Mouse (Mus musculus): ENCODE measurements around the gene Flg2.

Gene Flg2

DNA sequence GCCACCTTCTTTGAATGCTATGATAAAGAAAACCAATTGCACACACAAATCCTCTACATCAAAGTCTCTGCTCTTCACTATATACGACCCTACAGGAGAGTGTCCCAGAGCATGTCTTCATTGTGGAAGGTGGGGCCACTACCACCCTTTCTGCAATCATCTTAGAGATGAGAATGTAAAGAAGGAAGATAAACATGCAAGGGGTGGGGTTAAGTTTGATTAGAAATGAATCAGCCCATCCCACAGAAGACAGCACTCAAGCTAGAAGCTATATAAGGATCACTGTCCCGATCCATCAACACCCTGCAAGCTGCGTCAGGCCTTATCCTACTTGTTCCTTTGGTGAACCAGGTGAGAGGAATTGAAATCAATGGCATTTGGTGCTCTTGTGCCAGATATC is at the start of gene Flg2:
Flg2 (plus strand) TSS at position 301 of the 400 bp plus-strand sequence.
- DNase-seq, result no peak

DNA sequence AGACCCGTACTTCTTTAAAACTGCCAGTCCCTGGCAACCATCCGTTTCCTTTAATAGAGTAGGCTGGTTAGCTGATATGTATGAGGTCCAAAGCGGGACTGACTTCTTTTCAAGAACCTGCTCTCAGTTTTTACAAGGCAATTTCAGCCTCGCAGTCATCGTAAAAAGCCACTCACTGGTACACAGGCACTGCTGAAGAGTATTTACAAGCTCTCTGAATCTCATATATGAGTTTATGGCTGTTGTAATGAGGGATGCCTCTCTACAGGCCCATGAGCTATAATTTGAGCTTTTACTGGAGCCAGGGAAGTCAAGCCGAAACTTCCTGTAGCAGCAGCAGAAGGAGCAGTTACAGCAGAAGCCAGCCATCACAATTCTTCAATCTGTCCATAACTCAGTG is 34.6 kb upstream of the Flg2 start:
- no peak for DNase-seq

DNA sequence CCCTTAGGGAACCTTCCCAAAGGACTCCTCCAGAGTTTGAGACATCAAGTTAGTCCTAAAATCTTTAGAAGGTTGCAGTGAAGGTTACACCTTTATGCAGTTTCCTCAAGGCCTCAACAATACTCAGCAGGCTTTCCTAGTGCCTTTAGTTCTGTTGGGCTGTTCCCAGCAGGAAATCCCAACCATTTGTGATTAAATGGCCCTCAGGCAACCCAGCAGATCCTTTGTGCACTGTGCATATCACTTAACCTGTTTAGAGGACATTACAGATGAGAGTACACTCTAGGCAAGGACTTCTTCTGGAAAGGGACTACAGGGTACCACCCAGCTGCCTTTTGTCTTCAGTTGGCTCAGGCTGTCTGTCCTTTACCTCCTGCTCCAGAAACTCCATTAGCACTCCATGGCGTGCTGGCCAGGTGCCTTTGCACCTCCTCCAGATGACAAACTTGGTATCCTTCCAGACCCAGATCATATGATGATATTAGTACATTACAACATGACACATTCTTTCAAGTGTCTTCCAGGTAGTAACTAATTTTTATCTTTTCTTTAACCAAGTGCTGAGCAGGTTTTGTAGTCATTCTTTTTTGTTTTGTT is 34.0 kb upstream of the Flg2 start:
- DNase-seq, result no peak

DNA sequence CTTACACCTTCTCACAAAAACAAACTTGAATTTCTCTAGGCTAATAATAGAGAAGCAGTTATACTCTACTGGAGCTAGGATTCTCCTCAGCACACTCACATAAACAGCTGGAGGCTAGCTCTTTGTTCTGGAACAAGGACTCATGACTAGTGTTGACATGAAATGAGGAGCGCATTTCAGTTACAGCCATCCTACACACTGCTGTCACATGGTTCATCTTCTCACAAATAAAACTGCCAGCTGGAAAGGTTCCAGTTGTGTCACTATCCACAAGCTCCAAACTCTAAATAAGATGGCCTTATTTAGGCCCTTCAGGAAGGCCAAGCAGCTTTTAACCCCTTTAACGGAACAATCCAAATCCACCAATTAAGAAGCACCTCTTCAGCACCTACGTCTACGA is 16.2 kb upstream of the Flg2 start:
- no peak for DNase-seq

GRCm38 (mm10) chr3:93201955-93202354 is 4.9 kb downstream of the Flg2 start:
- no peak for DNase-seq

DNA sequence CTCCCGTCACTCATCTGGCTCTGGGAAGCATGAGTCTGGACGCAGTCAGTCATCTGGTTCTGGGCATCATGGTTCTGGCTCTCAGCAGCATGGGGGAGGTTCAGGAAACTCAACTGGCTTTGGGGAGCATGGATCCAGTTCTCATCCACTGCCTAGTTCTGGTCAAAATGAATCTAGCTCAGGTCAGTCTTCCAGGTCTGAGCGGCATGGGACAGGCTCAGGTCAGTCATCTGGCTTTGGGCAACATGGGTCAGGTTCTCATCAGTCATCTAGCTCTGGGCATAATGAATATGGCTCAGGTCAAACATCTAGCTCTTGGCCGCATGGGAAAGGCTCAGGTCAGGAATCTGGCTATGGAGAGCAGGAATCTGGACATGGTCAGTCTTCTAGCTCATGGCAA is 5.4 kb downstream of the Flg2 start:
- no peak for DNase-seq

Data from B cell, adult 2 months (primary cell).